Mouse (Mus musculus): ENCODE results near the gene Acsm5. TPM values are rescaled to one million over a fixed set of nuclear protein-coding genes. Genes with fewer than 3 reads are reported as not detected.
"Not testable (repeated sequence)": the region's sequence is repeated elsewhere in the genome, so short reads cannot be mapped to it uniquely, and the experiment has no call there.

Gene Acsm5
- polyA plus RNA-seq, 2 experiments from 2014 or later = not detected

DNA sequence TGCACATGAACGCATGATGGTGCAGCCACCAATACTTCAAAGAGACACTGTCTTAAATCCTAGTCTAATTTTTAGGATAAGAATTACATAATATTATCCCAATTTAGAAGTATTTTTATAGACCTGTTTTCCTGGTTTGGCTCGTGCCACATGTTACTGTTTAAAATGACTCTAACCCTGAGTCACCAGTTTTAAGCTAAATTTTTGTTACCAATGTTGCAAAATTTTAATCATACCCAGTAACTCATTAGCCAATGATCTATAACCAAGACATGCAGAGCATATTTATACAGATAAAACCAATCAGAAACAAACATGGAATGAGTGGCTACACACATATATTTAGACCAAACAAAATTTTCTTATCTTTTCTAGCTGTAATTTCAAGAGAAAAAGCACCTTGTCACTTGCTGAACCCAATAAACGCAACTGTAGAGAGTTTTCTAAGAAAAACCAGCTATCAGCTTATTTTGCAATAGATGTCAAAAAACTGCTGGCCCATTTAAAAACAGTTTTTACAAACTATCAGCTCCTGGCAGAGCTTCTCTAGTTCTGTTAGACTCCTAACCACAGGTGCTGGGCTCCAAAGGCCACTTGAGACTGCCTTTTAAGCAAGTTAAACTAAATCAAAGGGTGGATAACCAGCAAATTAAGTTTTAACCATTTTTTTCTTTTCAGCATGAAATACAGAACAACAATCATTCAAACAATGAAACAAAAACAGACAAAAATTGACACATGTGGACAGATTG, 31.4 kb downstream of the Acsm5 start:
- no peak for ATAC-seq

- ATAC-seq = no peak
These were observed 34.8 kb downstream of the Acsm5 start, which contains the start of gene Acsm2 for GRCm38 (mm10) chr7:119554040-119554439. Acsm2 (plus strand) TSS chr7:119554340.

GRCm38 (mm10) chr7:119559789-119560451, 40.7 kb downstream of the Acsm5 start:
- ATAC-seq = no peak

- ATAC-seq = no peak
These were observed 41.2 kb downstream of the Acsm5 start for GRCm38 (mm10) chr7:119560452-119560835.

- ATAC-seq = no peak
These were observed 42.2 kb downstream of the Acsm5 start for GRCm38 (mm10) chr7:119561441-119561840.

DNA sequence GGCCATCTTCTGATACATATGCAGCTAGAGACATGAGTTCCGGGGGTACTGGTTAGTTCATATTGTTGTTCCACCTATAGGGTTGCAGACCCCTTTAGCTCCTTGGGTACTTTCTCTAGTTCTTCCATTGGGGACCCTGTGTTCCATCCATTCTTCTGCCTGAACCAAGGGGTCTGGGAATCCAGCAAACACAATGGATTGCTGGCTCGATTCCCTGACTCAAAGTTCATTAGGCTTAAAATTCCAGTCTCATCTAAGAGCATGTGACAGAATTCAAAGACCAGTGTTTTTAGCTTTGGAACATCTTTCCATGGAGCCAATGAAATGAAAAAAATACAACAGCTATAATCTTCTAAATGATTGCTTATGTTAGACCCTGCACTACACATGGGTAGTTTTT, 43.2 kb downstream of the Acsm5 start:
- ATAC-seq = not testable (repeated sequence)

GRCm38 (mm10) chr7:119594530-119595107, 75.4 kb downstream of the Acsm5 start:
- ATAC-seq = no peak

Other genes with a start within 250 kb of the Acsm5 start
- not detected for gene Gp2, start 60.2 kb upstream of the Acsm5 start, polyA plus RNA-seq (2017; shearing (Covaris generic))
- not detected for gene Umod, start 40.2 kb upstream of the Acsm5 start, polyA plus RNA-seq (2017; shearing (Covaris generic))
- gene Pdilt, start 4.0 kb downstream of the Acsm5 start, polyA plus RNA-seq (2017; shearing (Covaris generic)) = not detected
- gene Acsm2, start 34.9 kb downstream of the Acsm5 start, polyA plus RNA-seq (2017; shearing (Covaris generic)) = under 1 TPM in 1 of 2 experiments, not detected in 1; 0.25 TPM
- gene Acsm1, start 87.6 kb downstream of the Acsm5 start, polyA plus RNA-seq (2017; shearing (Covaris generic)) = not detected
- not detected for gene Acsm4, start 170.6 kb downstream of the Acsm5 start, polyA plus RNA-seq (2017; shearing (Covaris generic))
- gene Thumpd1, start 201.3 kb downstream of the Acsm5 start, polyA plus RNA-seq (2017; shearing (Covaris generic)) = 10 to 100 TPM; 46.6 to 48.6 TPM
- not detected for gene Acsm3, start 241.5 kb downstream of the Acsm5 start, polyA plus RNA-seq (2017; shearing (Covaris generic))

Measured in activated CD4-positive, CD25-positive, alpha-beta regulatory T cell, adult 4 months (primary cell).